Mouse (Mus musculus) splenic B cell, adult 2 months (primary cell): ENCODE measurements around the gene Klf9.

Source experiments
- DNase-seq: peaks from one replicate; pipeline ENCODE4 v3.0.0-alpha.2; 2011; ENCODE audit warnings: low read depth, low spot score
- H3K27me3 ChIP-seq: 2 replicates; pipeline ENCODE4 v1.6.1; 2012; ENCODE audit warnings: mild to moderate bottlenecking, low read length, moderate library complexity, mixed read lengths; ENCODE audit not compliant: control insufficient read depth, poor library complexity, insufficient read depth, severe bottlenecking
- H3K36me3 ChIP-seq: 2 replicates; pipeline ENCODE4 v1.6.1; 2012; ENCODE audit warnings: mild to moderate bottlenecking, low read length, moderate library complexity, mixed read lengths; ENCODE audit not compliant: control insufficient read depth, poor library complexity, insufficient read depth, severe bottlenecking

Gene Klf9

DNA sequence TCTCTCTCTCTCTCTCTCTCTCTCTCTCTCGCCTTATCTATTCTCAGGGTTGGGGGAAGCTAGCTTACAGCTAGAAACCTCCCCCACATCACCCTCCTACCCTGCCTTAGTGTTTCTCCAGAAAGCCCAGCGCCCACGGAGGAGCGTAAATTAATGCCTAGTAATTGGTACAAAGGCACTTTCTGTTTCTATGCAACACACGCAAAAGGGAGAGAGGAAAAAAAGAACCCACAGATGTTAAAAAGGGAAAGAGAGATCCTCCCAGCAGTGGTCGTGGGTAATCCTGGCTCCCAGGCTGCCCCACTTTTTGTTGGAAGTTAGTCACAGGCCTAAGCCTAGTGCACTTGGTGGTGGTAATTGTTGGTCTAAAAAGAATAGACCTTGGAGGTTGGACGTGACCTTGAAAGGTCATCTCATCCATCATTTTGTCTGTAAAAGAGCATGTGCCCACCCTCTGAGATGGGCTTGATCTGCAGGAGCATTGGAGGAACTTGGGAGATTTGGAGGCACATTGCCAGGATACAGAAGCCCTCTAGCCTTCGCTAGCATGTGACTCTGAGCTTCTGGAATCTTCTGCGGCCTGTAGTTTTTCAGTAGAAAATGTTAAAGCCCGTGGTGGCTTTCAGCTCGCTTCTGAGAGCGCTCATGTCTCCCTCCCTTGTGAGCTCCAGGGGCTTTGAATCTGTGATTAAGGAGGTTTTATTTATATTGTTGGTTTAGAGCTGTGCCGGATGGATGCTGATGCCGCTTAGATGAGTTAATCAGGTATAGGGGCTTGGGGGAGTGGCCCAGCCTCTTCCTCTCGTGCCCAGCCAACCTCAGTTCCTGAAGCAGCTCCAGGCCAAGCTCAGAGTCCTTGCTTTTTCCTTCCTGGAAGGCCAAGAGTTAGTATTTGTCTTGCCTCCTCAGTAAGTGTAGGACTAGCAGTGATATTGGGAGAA is 6.3 kb downstream of the Klf9 start:
- no peaks in the 10 kb centered on the region for H3K27me3 ChIP-seq
- H3K36me3 ChIP-seq = no peaks in the 10 kb centered on the region
- no peak for DNase-seq

- Histone ChIP-seq H3K27me3 (no peaks in the 10 kb centered on the region), H3K36me3 (no peaks in the 10 kb centered on the region)
- DNase-seq = no peak
These were observed 8.7 kb downstream of the Klf9 start for GRCm38 (mm10) chr19:23149465-23150410.

GRCm38 (mm10) chr19:23150556-23151265 is 9.7 kb downstream of the Klf9 start:
- no peaks in the 10 kb centered on the region for H3K27me3 ChIP-seq
- no peaks in the 10 kb centered on the region for H3K36me3 ChIP-seq
- peak; percentile 42 for DNase-seq

- peak; percentile 86 for DNase-seq
- no peaks in the 10 kb centered on the region for H3K36me3 ChIP-seq
- H3K27me3 ChIP-seq = no peaks in the 10 kb centered on the region
These were observed 10.6 kb downstream of the Klf9 start for GRCm38 (mm10) chr19:23151651-23152070.

- H3K36me3 ChIP-seq = no peaks in the 10 kb centered on the region
- no peaks in the 10 kb centered on the region for H3K27me3 ChIP-seq
- peak; percentile 20 for DNase-seq
These were observed 11.2 kb downstream of the Klf9 start for GRCm38 (mm10) chr19:23152201-23152640.

DNA sequence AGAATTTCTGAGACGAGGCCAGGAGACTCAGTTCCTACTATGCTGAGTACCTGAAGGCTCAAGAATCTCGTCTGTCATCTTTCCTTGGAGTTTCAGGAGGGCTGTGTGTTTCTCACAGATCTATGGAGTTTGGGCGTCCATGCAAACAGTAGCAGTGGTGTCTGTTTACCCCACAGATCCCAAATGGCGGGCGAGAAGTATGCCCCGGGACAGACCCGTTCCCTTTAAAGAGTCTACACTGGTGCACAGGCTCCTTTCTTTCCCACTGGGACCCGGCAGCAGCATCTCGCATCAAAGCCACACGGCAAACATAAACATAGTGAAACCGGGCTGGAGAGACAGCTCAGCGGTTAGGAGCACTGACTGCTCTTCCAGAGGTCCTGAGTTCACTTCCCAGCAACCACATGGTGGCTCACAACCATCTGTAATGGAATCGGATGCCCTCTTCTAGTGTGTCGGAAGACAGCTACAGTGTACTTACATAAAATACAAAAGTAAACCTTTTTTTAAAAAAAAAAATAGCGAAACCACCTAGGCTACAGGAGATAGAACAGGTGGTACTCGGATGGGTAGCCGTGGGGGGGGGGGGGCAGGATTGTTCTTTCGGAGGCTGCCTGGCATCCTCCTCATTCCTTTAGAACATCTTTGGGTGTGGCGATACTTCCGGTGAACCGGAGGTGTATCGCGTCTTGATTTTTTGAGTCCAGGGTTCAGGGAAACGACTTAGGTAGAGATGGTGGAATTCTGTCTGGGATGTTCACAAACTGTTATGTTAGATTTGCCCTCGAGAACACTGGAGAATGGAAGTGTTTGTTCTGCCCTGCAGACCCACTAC is 12.0 kb downstream of the Klf9 start:
- Histone ChIP-seq H3K36me3 (no peaks in the 10 kb centered on the region), H3K27me3 (no peaks in the 10 kb centered on the region)
- DNase-seq = no peak

GRCm38 (mm10) chr19:23153606-23154127 is 12.6 kb downstream of the Klf9 start:
- H3K36me3 ChIP-seq = no peaks in the 10 kb centered on the region
- no peaks in the 10 kb centered on the region for H3K27me3 ChIP-seq
- DNase-seq = no peak

DNA sequence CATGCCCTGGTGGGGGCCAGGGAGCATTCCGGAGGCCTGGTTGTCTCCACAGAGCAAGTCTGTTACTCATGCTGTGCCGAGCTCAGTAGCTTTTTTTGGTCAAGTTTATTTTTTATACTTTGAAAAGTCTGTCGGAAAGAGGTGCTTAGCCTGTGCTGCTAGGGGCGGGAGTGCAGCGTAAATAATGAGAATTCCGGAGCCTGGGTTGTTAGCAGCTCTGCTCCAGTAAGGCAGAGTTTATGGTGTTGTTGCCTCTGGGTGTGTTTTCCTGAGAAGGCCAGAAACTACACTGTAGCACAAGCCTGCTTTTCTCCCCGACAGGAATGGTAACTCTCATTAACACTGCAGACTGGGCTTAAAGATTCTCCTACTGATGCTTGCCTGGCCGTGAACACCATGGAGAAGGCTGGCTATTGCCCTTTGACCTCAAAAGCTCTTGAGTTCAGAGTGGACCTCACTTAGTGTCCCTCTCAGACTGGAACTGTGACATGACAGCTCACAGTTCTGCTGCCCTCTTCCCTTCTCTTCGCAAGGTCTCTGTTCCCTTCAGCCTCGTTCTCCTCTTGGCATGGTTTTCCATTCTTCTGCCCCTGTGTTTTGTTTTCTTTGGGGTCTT is 18.9 kb downstream of the Klf9 start:
- DNase-seq = no peak
- H3K36me3 ChIP-seq = no peaks in the 10 kb centered on the region
- H3K27me3 ChIP-seq = no peaks in the 10 kb centered on the region

DNA sequence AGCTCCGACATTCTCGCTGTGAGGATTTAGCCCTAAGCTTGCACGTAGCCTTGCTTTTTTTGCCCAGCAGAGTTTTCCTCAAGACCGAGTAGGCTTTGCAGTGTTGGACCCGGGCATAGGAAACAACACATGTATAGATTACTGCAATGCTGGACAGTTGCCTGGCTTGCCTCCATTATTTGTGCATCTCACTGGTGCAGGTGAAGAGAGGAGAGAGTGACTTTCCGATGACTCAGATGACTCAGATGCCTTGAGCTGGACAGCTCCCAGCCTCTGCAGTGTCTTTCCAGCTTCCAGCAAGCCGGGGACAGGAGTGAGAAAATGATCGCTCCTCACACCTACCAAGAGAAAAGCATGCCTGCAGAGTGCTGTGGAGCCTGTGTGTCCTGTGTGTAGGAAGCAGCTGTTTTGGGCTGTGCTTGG is 21.4 kb downstream of the Klf9 start:
- no peak for DNase-seq
- no peaks in the 10 kb centered on the region for H3K36me3 ChIP-seq
- no peaks in the 10 kb centered on the region for H3K27me3 ChIP-seq

DNA sequence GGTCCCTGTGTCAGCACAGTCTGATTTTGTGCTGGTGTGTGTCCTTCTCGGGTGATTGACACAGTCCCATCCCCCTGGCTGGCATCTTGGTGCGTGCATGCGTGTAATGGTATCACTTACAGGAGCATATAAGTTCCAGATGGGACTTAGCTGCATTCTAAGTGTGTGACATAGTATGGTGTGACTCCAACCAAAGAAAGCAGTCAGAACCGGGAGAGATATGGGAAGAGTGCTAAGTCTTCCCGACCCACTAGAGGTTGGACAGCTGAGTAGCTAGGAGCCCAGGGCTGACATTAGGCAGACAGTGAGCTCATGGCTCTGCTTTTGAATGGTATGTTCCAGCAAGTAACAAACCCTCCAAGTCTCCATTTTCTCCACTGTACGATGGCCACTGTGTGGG is 21.9 kb downstream of the Klf9 start:
- Histone ChIP-seq H3K27me3 (no peaks in the 10 kb centered on the region), H3K36me3 (no peaks in the 10 kb centered on the region)
- DNase-seq = no peak

DNA sequence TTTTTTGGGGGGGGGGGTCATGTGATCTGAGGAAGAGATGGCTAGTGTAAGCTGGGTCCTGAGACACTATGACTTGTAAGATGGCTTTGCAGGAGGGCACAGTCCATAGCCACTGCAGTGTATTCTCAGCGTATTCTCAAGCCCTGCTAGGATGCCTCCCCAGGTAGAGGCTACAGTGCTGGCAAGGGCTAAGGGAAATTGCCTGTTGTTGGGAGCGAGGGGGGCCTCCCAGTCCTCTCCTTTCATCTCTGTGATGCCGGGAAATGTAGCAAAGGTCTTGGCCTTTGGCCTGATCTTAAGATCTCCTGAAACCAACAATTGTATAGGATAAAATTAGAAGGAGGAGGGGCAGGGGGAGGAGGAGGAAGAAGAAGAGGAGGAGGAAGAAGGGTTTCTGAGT is 22.3 kb downstream of the Klf9 start:
- H3K36me3 ChIP-seq = no peaks in the 10 kb centered on the region
- no peaks in the 10 kb centered on the region for H3K27me3 ChIP-seq
- DNase-seq = no peak

DNA sequence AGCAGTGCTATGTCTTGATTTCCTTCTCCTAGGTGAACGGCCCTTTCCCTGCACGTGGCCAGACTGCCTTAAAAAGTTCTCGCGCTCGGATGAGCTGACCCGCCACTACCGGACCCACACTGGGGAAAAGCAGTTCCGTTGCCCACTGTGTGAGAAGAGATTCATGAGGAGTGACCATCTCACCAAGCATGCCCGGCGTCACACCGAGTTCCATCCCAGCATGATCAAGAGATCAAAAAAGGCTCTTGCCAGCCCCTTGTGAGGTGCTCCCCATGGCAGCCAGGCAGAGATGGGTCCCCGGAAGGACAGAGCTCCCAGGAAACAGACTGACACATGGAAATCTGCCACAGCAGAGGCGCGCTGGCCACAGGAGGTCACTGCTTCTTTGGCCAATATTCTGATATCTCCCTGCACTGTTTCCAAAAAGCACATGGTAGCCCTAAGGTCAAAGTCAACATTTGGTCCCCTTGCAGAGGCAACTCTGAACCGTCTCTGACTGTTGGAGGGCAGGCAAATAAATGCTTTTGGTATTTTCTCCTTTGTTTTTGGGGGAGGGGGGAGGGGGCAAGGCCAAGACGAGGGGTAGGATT is 23.7 kb downstream of the Klf9 start:
- Histone ChIP-seq H3K27me3 (no peaks in the 10 kb centered on the region), H3K36me3 (no peaks in the 10 kb centered on the region)
- no peak for DNase-seq
